Mouse (Mus musculus) lung, adult 2 months (tissue): ENCODE data around the gene Tsfm.

ENCODE experiments used
- CTCF ChIP-seq: fragments of 200-500 bp; IDR thresholded peaks from 2 replicates; pipeline ENCODE4 v1.5.1; 2011; ENCODE audit warnings: mild to moderate bottlenecking, low read length, control low read depth; ENCODE audit not compliant: insufficient read depth
- POLR2A ChIP-seq: fragments of 200-500 bp; IDR thresholded peaks from 2 replicates; pipeline ENCODE4 v1.6.1; 2011; ENCODE audit warnings: low read depth, mild to moderate bottlenecking, control low read depth, low read length, borderline replicate concordance; ENCODE audit errors: extremely low read depth

GRCm38 (mm10) chr10:127001297-127001696 is 29.3 kb downstream of the Tsfm start:
- TF ChIP-seq CTCF (no peak), POLR2A (no peak)
